Mouse (Mus musculus) megakaryocyte, embryonic 14.5 days (primary cell): ENCODE data around the gene Cog5.

Experiments
- FLI1 ChIP-seq: IDR thresholded peaks from 2 replicates; pipeline ENCODE4 v1.6.1; 2012; ENCODE audit warnings: low read length, inconsistent platforms, mixed read lengths
- GATA1 ChIP-seq: IDR thresholded peaks from 3 replicates; pipeline ENCODE4 v1.6.1; 2012; ENCODE audit warnings: mixed read lengths, low read length, inconsistent platforms, borderline replicate concordance

- no peak for TF ChIP-seq FLI1
- no peak for TF ChIP-seq GATA1
Measured at GRCm38 (mm10) chr12:31747301-31747700, 92.6 kb downstream of the Cog5 start.
